Mouse (Mus musculus): ENCODE measurements around the gene Ier5.

Ier5 gene

GRCm38 (mm10) chr1:155052761-155053166 lies 46.7 kb downstream of the Ier5 start:
- no peak for DNase-seq

- DNase-seq: no peak
These were observed 47.2 kb downstream of the Ier5 start for GRCm38 (mm10) chr1:155052131-155052760.

GRCm38 (mm10) chr1:155051701-155052127 lies 47.7 kb downstream of the Ier5 start:
- DNase-seq: no peak

- DNase-seq: peak; percentile 67
These were observed 48.4 kb downstream of the Ier5 start for GRCm38 (mm10) chr1:155050897-155051592.

GRCm38 (mm10) chr1:155050174-155050573 lies 49.3 kb downstream of the Ier5 start:
- DNase-seq: peak; percentile 91

- DNase-seq: peak; percentile 86
These were observed 50.5 kb downstream of the Ier5 start for GRCm38 (mm10) chr1:155048947-155049346.
